Mouse (Mus musculus): ENCODE results near the gene Shank1.

DNA sequence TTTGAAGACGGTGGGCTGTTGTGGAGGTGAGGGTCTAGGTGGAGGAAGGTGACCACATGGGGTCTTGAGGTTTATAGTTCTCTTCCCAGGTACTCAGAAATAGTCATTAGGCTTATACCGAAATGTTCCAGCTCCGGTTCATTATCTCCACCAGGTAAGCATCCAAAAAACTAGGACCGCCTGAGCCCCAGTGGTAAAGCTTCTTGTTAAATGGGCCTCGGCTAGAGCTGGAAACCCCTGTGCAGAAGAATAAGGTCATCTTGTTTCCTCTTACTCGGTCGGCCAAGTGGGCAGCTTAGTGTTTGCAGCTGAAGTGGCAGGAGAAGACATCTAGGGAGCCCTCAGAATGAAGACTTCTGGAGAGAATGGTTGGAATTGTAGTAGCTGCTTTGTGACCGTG lies 62.6 kb downstream of the Shank1 start:
- TF ChIP-seq CTCF (IDR thresholded peaks at IDR 0.05; ENCODE audit: low read depth, low read length), result no peak
- TF ChIP-seq GATA1 (IDR thresholded peaks at IDR 0.05; ENCODE audit: borderline replicate concordance, low read length), result no peak
- TF ChIP-seq TAL1 (conservative IDR thresholded peaks at IDR 0.05; ENCODE audit: low read depth, low read length), result no peak
- TF ChIP-seq POLR2AphosphoS5 (IDR thresholded peaks at IDR 0.05; ENCODE audit: insufficient replicate concordance, low read depth, low read length), result no peak
- no peak for TF ChIP-seq GATA2 (IDR thresholded peaks at IDR 0.05; ENCODE audit: borderline replicate concordance, low read depth, low read length)

Measured in G1E (cell line).